Mouse (Mus musculus) midbrain, embryonic 11.5 days (tissue): ENCODE results near the gene Cldn3. TPM values are rescaled to one million over a fixed set of nuclear protein-coding genes. Genes with fewer than 3 reads are reported as not detected.
A peak's percentile ranks its signal among the peaks of the same experiment; 100 is the strongest.
"Not testable (repeated sequence)": the region's sequence is repeated elsewhere in the genome, so short reads cannot be mapped to it uniquely, and the experiment has no call there.

Experiments
- ATAC-seq: fragments of 200-750 bp; cut with Nextera tagmentation; 2 replicates; pipeline ENCODE4 v1.8.0; 2017; ENCODE audit warnings: moderate TSS enrichment, moderate library complexity; ENCODE audit not compliant: low FRiP score
- DNase-seq: peaks from one replicate; pipeline ENCODE4 v3.0.0; 2015; ENCODE audit warnings: low spot score; ENCODE audit errors: missing footprints
- H3K27ac ChIP-seq: fragments of 300-500 bp; sonication (generic); 2 replicates; pipeline ENCODE4 v1.5.1; 2014; ENCODE audit warnings: low read depth, low read length
- H3K27me3 ChIP-seq: fragments of 300-500 bp; sonication (generic); 2 replicates; pipeline ENCODE4 v1.6.1; 2014; ENCODE audit warnings: mild to moderate bottlenecking, low read length, moderate library complexity, mixed read lengths; ENCODE audit not compliant: control insufficient read depth, insufficient read depth
- H3K36me3 ChIP-seq: fragments of 300-500 bp; sonication (generic); 2 replicates; pipeline ENCODE4 v1.6.1; 2014; ENCODE audit warnings: mild to moderate bottlenecking, low read length, moderate library complexity, mixed read lengths; ENCODE audit not compliant: control insufficient read depth, insufficient read depth
- H3K4me1 ChIP-seq: fragments of 300-500 bp; sonication (generic); 2 replicates; pipeline ENCODE4 v1.6.1; 2014; ENCODE audit warnings: low read length; ENCODE audit not compliant: control insufficient read depth, insufficient read depth
- H3K4me2 ChIP-seq: fragments of 300-500 bp; sonication (generic); 2 replicates; pipeline ENCODE4 v1.6.1; 2014; ENCODE audit warnings: mild to moderate bottlenecking, moderate library complexity
- H3K4me3 ChIP-seq: fragments of 300-500 bp; sonication (generic); 2 replicates; pipeline ENCODE4 v1.5.1; 2014; ENCODE audit warnings: low read depth, low read length
- H3K9ac ChIP-seq: fragments of 300-500 bp; sonication (generic); 2 replicates; pipeline ENCODE4 v1.6.1; 2014; ENCODE audit warnings: low read length
- H3K9me3 ChIP-seq: fragments of 300-500 bp; sonication (generic); 2 replicates; pipeline ENCODE4 v1.6.1; 2016; ENCODE audit warnings: low read length; ENCODE audit not compliant: control insufficient read depth
- WGBS: fragments of 180-500 bp; shearing (Covaris S2); extraction: QIAGEN DNeasy Blood & Tissue Kit; methylation state at CpG from one replicate; pipeline ENCODE4 v1.1.7; 2014; 5-methylcytosine and 5-hydroxymethylcytosine counted together
- polyA plus RNA-seq: library from polyadenylated mRNA; unstranded; fragments of >200 nt; fragmentation: Nextera tagmentation; extraction: Ambion mirVana; gene quantifications from 2 replicates; pipeline ENCODE4 v1.2.1, GENCODE M21; 2014

Cldn3 gene
- polyA plus RNA-seq, 1 experiment from 2014 or later = 1.4 TPM

DNA sequence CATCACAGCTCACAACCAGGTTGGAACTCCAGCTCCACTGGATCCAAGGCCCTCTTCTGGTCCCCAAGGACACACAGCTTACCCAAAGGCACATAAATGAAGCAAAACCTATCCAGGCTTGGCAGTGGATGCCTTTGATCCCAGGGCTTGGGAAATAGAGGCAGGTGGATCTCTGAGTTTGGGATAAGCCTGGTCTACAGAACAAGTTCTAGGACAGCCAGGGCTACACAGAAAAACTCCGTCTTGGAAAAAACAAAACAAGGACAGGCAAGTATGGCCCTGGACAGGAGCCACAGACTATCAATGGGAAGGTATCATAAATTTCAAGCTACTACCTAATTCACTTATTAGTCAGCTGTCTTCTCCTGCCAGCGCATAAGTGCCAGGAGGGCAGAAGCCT is 24.5 kb upstream of the Cldn3 start:
- Histone ChIP-seq H3K4me1 (no peaks in the 10 kb centered on the region; the same call in 1 of the 2 replicates), H3K9ac (no peak overlapping the region), H3K4me3 (no peak overlapping the region), H3K4me2 (no peak overlapping the region), H3K36me3 (no peaks in the 10 kb centered on the region), H3K27ac (no peak overlapping the region), H3K27me3 (no peaks in the 10 kb centered on the region; the same call in 1 of the 2 replicates), H3K9me3 (no peaks in the 10 kb centered on the region)
- no peak for ATAC-seq
- WGBS = 94% methylated on average over 2 of the region's 2 CpGs
- DNase-seq = no peak

DNA sequence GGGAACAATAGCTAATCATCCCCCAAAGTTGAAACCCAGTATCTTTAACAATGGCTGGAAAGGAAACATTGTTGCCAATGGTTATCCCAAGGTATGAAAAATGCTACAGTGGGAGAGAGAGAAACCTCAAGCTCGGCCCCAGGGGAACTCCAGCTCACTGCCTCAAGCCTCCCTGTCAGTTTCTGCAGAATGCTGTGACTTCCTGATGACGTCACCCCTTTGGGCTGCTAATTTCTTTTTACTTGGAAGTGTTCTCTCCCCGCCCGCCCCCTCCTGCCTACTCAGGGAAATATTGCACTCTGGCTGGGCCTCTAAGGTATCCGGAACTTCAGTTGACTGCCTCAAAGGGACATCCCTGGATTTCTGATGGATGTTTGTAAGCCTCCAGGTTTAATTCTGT is 22.5 kb upstream of the Cldn3 start:
- 50% methylated on average over 5 of the region's 5 CpGs for WGBS
- Histone ChIP-seq H3K4me1 (no peaks in the 10 kb centered on the region; the same call in 1 of the 2 replicates), H3K4me2 (no peak overlapping the region), H3K9me3 (no peaks in the 10 kb centered on the region), H3K9ac (no peak overlapping the region), H3K27ac (no peak overlapping the region), H3K36me3 (no peaks in the 10 kb centered on the region), H3K27me3 (no peaks in the 10 kb centered on the region; the same call in 1 of the 2 replicates), H3K4me3 (no peak overlapping the region)
- DNase-seq = no peak
- ATAC-seq = no peak

GRCm38 (mm10) chr5:134964655-134965054 is 21.4 kb upstream of the Cldn3 start:
- H3K9me3 ChIP-seq, H3K4me3 ChIP-seq, H3K27me3 ChIP-seq, H3K27ac ChIP-seq, DNase-seq, H3K4me1 ChIP-seq, H3K36me3 ChIP-seq, H3K9ac ChIP-seq, H3K4me2 ChIP-seq, ATAC-seq: not testable (repeated sequence)

DNA sequence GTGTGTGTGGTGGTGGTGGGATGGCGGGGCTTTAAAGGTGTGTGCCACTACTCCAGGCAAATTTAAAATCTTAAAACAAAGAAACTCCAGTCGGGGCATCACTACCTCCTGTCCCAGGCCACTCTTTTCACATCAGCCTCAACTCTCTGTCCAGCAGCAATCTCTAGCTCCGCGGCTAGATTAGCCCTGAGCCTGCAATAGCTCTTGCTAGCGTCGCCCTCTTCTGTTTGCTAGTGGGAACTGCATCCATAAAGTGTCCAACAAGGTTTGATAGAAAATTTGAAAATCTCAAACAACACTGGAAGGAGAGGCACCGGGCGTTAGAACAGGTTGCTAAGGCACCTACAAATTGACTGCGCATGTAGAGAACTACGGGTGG is 20.6 kb upstream of the Cldn3 start:
- 6% methylated on average over 10 of the region's 10 CpGs for WGBS
- H3K9ac ChIP-seq = no peak overlapping the region
- DNase-seq (peak; percentile 98), ATAC-seq (peak; percentile 35; the same call in 1 of the 2 replicates)
- H3K4me3 ChIP-seq = no peak overlapping the region
- H3K36me3 ChIP-seq = no peaks in the 10 kb centered on the region
- H3K4me1 ChIP-seq = no peaks in the 10 kb centered on the region; the same call in 1 of the 2 replicates
- H3K9me3 ChIP-seq = no peaks in the 10 kb centered on the region
- no peaks in the 10 kb centered on the region; the same call in 1 of the 2 replicates for H3K27me3 ChIP-seq
- no peak overlapping the region for H3K27ac ChIP-seq
- H3K4me2 ChIP-seq = peak overlapping the region; percentile 33

DNA sequence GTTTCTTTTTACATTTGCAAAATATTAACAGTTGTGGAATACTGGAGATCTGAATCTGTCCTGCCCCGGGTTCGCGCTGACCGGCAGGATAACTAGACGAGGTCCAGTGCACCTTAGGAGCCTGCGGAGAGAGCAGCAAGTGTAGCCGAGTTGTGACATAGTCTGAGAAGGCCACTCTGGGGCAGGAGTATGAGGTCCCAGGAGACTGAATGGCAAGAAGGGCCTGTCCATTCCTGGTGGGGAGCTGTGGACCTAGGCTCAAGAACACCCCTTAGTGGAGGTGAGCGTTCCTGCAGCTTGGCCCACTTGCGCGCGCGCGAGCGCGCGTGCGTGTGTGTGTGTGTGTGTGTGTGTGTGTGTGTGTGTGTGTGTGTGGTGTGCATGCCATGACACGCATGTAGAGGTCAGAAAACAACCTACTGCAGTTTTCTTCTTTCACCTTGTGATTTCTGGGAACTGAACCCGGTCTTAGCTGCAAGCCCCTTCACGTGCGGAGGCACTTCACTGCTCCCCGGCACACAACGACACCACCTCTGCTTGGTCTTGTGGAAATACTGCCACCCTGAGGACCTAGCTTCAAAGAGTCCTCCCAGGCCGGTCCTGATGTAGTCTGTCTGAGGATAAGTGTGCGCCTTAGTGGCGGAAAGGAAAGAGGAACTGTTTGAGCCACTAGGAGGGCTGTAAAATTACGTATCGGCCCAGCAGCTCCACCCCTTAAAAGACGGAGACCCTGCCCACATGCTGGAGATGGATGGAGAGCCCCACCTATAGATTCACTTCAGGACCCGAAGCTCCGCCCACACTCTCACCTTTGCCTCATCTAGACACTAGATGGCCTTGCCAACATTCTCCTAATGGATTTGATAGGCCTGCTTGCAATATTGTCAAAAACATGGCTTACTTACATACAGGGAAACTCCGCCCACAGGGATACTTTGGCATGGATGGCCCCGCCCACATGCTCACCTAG is 19.9 kb upstream of the Cldn3 start:
- no peaks in the 10 kb centered on the region; the same call in 1 of the 2 replicates for H3K4me1 ChIP-seq
- H3K27me3 ChIP-seq = no peaks in the 10 kb centered on the region; the same call in 1 of the 2 replicates
- H3K4me3 ChIP-seq = 0 out of 2 replicates have a peak overlapping the region, but pooled peaks have one; percentile 4
- ATAC-seq = peak; percentile 54
- DNase-seq = peak; percentile 91
- no peaks in the 10 kb centered on the region for H3K9me3 ChIP-seq
- no peak overlapping the region for H3K27ac ChIP-seq
- no peak overlapping the region; the same call in 1 of the 2 replicates for H3K9ac ChIP-seq
- H3K36me3 ChIP-seq = no peaks in the 10 kb centered on the region
- peak overlapping the region; percentile 33 for H3K4me2 ChIP-seq
- 3% methylated on average over 33 of the region's 33 CpGs for WGBS

GRCm38 (mm10) chr5:134967164-134967944 is 18.7 kb upstream of the Cldn3 start:
- no peak for ATAC-seq
- H3K27me3 ChIP-seq = no peaks in the 10 kb centered on the region; the same call in 1 of the 2 replicates
- no peaks in the 10 kb centered on the region for H3K9me3 ChIP-seq
- H3K9ac ChIP-seq = no peak overlapping the region
- DNase-seq = peak; percentile 80
- 81% methylated on average over 20 of the region's 20 CpGs for WGBS
- no peaks in the 10 kb centered on the region for H3K36me3 ChIP-seq
- H3K4me3 ChIP-seq = no peak overlapping the region
- no peak overlapping the region for H3K27ac ChIP-seq
- no peak overlapping the region for H3K4me2 ChIP-seq
- H3K4me1 ChIP-seq = no peaks in the 10 kb centered on the region; the same call in 1 of the 2 replicates

DNA sequence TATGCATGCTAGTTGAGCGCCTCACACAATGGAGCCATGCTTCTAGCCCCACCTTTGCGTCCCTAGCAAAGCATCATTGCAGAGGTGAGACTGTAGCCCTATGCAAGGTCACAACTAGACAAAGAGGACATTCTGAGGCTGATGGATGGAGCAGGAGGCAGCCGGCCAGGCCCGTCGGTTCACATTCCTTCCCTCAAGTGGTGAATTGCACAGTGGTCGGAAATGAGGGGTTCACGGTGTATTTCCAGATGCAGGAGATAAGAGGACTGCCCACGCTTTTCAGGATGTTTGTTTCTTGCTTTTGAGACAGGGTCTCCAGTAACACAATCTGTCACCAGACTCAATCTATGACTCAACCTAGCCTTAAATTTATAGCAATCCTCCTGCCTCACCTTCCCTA is 15.3 kb upstream of the Cldn3 start:
- DNase-seq (no peak), ATAC-seq (no peak)
- no peak overlapping the region for H3K9ac ChIP-seq
- no peak overlapping the region for H3K27ac ChIP-seq
- 87% methylated on average over 8 of the region's 8 CpGs for WGBS
- H3K9me3 ChIP-seq = no peaks in the 10 kb centered on the region
- no peak overlapping the region for H3K4me3 ChIP-seq
- no peaks in the 10 kb centered on the region for H3K36me3 ChIP-seq
- no peak overlapping the region for H3K4me2 ChIP-seq
- no peaks in the 10 kb centered on the region; the same call in 1 of the 2 replicates for H3K27me3 ChIP-seq
- H3K4me1 ChIP-seq = no peaks in the 10 kb centered on the region; the same call in 1 of the 2 replicates

GRCm38 (mm10) chr5:134973081-134973480 is 12.9 kb upstream of the Cldn3 start:
- Histone ChIP-seq H3K4me1 (no peaks in the 10 kb centered on the region), H3K4me2 (no peak overlapping the region), H3K9ac (no peak overlapping the region), H3K27ac (no peak overlapping the region), H3K36me3 (no peaks in the 10 kb centered on the region), H3K27me3 (no peaks in the 10 kb centered on the region), H3K4me3 (no peak overlapping the region), H3K9me3 (no peaks in the 10 kb centered on the region)
- DNase-seq (no peak), ATAC-seq (no peak)

- no peak overlapping the region for H3K27ac ChIP-seq
- H3K9me3 ChIP-seq = no peaks in the 10 kb centered on the region
- H3K4me2 ChIP-seq = no peak overlapping the region
- H3K9ac ChIP-seq = no peak overlapping the region
- H3K36me3 ChIP-seq = no peaks in the 10 kb centered on the region
- no peak overlapping the region for H3K4me3 ChIP-seq
- no peaks in the 10 kb centered on the region for H3K4me1 ChIP-seq
- ATAC-seq = no peak
- no peak for DNase-seq
- no peaks in the 10 kb centered on the region for H3K27me3 ChIP-seq
- WGBS = 88% methylated on average over 7 of the region's 7 CpGs
These were observed 12.5 kb upstream of the Cldn3 start for GRCm38 (mm10) chr5:134973526-134973925.
